Mouse (Mus musculus) layer of hippocampus, adult 9-10 months (tissue): ENCODE data around the gene Arhgap25.
"Not testable (repeated sequence)": the region's sequence is repeated elsewhere in the genome, so short reads cannot be mapped to it uniquely, and the experiment has no call there.

ENCODE experiments used
- DNase-seq: peaks from one replicate; pipeline ENCODE4 v3.0.0; 2022; ENCODE audit warnings: low spot score

Gene Arhgap25

GRCm38 (mm10) chr6:87535651-87536050 lies 2.6 kb upstream of the Arhgap25 start:
- DNase-seq = no peak

GRCm38 (mm10) chr6:87534855-87535575 lies 2.0 kb upstream of the Arhgap25 start:
- DNase-seq = no peak

- no peak for DNase-seq
Measured at GRCm38 (mm10) chr6:87531456-87532015, 1.5 kb downstream of the Arhgap25 start.

- no peak for DNase-seq
Measured at GRCm38 (mm10) chr6:87530386-87530785, 2.7 kb downstream of the Arhgap25 start.

GRCm38 (mm10) chr6:87527846-87528557 lies 5.1 kb downstream of the Arhgap25 start:
- DNase-seq = no peak

GRCm38 (mm10) chr6:87527366-87527765 lies 5.7 kb downstream of the Arhgap25 start:
- no peak for DNase-seq

- no peak for DNase-seq
Measured at GRCm38 (mm10) chr6:87525126-87525525, 7.9 kb downstream of the Arhgap25 start.

- DNase-seq = no peak
Measured at GRCm38 (mm10) chr6:87524281-87524680, 8.8 kb downstream of the Arhgap25 start.

GRCm38 (mm10) chr6:87523736-87524135 lies 9.3 kb downstream of the Arhgap25 start:
- DNase-seq = no peak

- no peak for DNase-seq
Measured at GRCm38 (mm10) chr6:87523085-87523484, 10.0 kb downstream of the Arhgap25 start.

GRCm38 (mm10) chr6:87522236-87522635 lies 10.8 kb downstream of the Arhgap25 start:
- DNase-seq = peak; percentile 55

- not testable (repeated sequence) for DNase-seq
Measured at GRCm38 (mm10) chr6:87521705-87522104, 11.4 kb downstream of the Arhgap25 start.

- no peak for DNase-seq
Measured at GRCm38 (mm10) chr6:87520572-87520971, 12.5 kb downstream of the Arhgap25 start.

- DNase-seq = no peak
Measured at GRCm38 (mm10) chr6:87519809-87520208, 13.2 kb downstream of the Arhgap25 start.

- no peak for DNase-seq
Measured at GRCm38 (mm10) chr6:87518622-87519021, 14.4 kb downstream of the Arhgap25 start.

- DNase-seq = no peak
Measured at GRCm38 (mm10) chr6:87517753-87518409, 15.2 kb downstream of the Arhgap25 start.

- DNase-seq = no peak
Measured at GRCm38 (mm10) chr6:87514321-87514720, 18.7 kb downstream of the Arhgap25 start.

- DNase-seq = peak; percentile 55
Measured at GRCm38 (mm10) chr6:87513046-87513767, 19.9 kb downstream of the Arhgap25 start.

GRCm38 (mm10) chr6:87510999-87511398 lies 22.1 kb downstream of the Arhgap25 start:
- DNase-seq = no peak

GRCm38 (mm10) chr6:87509806-87510205 lies 23.3 kb downstream of the Arhgap25 start:
- DNase-seq = no peak

GRCm38 (mm10) chr6:87504875-87505274 lies 28.2 kb downstream of the Arhgap25 start:
- no peak for DNase-seq

- DNase-seq = no peak
Measured at GRCm38 (mm10) chr6:87503976-87504375, 29.1 kb downstream of the Arhgap25 start.
